Mouse (Mus musculus): Measurements from ENCODE around the gene Elmo2.

Gene Elmo2

GRCm38 (mm10) chr2:165323928-165324327, 2.4 kb downstream of the Elmo2 start:
- no peak for ATAC-seq (ENCODE audit: low TSS enrichment)

- no peak for ATAC-seq (ENCODE audit: low TSS enrichment)
These were observed 2.8 kb downstream of the Elmo2 start for GRCm38 (mm10) chr2:165323484-165323883.

- ATAC-seq (ENCODE audit: low TSS enrichment) = no peak
These were observed 4.1 kb downstream of the Elmo2 start for GRCm38 (mm10) chr2:165321981-165322735.

GRCm38 (mm10) chr2:165321381-165321888, 4.8 kb downstream of the Elmo2 start:
- ATAC-seq (ENCODE audit: low TSS enrichment) = no peak

- ATAC-seq (ENCODE audit: low TSS enrichment) = peak; percentile 45; the same call in 1 of the 2 replicates
These were observed 5.6 kb downstream of the Elmo2 start for GRCm38 (mm10) chr2:165320531-165321150.

GRCm38 (mm10) chr2:165319503-165319902, 6.8 kb downstream of the Elmo2 start:
- no peak for ATAC-seq (ENCODE audit: low TSS enrichment)

- ATAC-seq (ENCODE audit: low TSS enrichment) = no peak
These were observed 7.3 kb downstream of the Elmo2 start for GRCm38 (mm10) chr2:165318941-165319340.

- ATAC-seq (ENCODE audit: low TSS enrichment) = no peak
These were observed 8.5 kb downstream of the Elmo2 start for GRCm38 (mm10) chr2:165317621-165318263.

GRCm38 (mm10) chr2:165316837-165317473, 9.3 kb downstream of the Elmo2 start:
- ATAC-seq (ENCODE audit: low TSS enrichment) = peak; percentile 74

- ATAC-seq (ENCODE audit: low TSS enrichment) = no peak
These were observed 10.1 kb downstream of the Elmo2 start for GRCm38 (mm10) chr2:165316204-165316603.

- ATAC-seq (ENCODE audit: low TSS enrichment) = no peak
These were observed 12.1 kb downstream of the Elmo2 start for GRCm38 (mm10) chr2:165314197-165314596.

GRCm38 (mm10) chr2:165312381-165312780, 13.9 kb downstream of the Elmo2 start:
- ATAC-seq (ENCODE audit: low TSS enrichment) = no peak

- ATAC-seq (ENCODE audit: low TSS enrichment) = no peak
These were observed 14.7 kb downstream of the Elmo2 start for GRCm38 (mm10) chr2:165311577-165311976.

GRCm38 (mm10) chr2:165310818-165311425, 15.4 kb downstream of the Elmo2 start:
- ATAC-seq (ENCODE audit: low TSS enrichment) = no peak

- no peak for ATAC-seq (ENCODE audit: low TSS enrichment)
These were observed 18.5 kb downstream of the Elmo2 start for GRCm38 (mm10) chr2:165307801-165308200.

GRCm38 (mm10) chr2:165305438-165305837, 20.8 kb downstream of the Elmo2 start:
- no peak for ATAC-seq (ENCODE audit: low TSS enrichment)

GRCm38 (mm10) chr2:165304819-165305218, 21.5 kb downstream of the Elmo2 start:
- no peak for ATAC-seq (ENCODE audit: low TSS enrichment)

GRCm38 (mm10) chr2:165303354-165304012, 22.8 kb downstream of the Elmo2 start:
- ATAC-seq (ENCODE audit: low TSS enrichment) = no peak

- ATAC-seq (ENCODE audit: low TSS enrichment) = no peak
These were observed 24.9 kb downstream of the Elmo2 start for GRCm38 (mm10) chr2:165301409-165301808.

GRCm38 (mm10) chr2:165300885-165301284, 25.4 kb downstream of the Elmo2 start:
- no peak for ATAC-seq (ENCODE audit: low TSS enrichment)

GRCm38 (mm10) chr2:165300424-165300823, 25.9 kb downstream of the Elmo2 start:
- peak; percentile 68 for ATAC-seq (ENCODE audit: low TSS enrichment)

Data from frontal cortex, adult (tissue).